12 mouse cellular contexts compared by ENCODE assay signal in the genomic region with DNA sequence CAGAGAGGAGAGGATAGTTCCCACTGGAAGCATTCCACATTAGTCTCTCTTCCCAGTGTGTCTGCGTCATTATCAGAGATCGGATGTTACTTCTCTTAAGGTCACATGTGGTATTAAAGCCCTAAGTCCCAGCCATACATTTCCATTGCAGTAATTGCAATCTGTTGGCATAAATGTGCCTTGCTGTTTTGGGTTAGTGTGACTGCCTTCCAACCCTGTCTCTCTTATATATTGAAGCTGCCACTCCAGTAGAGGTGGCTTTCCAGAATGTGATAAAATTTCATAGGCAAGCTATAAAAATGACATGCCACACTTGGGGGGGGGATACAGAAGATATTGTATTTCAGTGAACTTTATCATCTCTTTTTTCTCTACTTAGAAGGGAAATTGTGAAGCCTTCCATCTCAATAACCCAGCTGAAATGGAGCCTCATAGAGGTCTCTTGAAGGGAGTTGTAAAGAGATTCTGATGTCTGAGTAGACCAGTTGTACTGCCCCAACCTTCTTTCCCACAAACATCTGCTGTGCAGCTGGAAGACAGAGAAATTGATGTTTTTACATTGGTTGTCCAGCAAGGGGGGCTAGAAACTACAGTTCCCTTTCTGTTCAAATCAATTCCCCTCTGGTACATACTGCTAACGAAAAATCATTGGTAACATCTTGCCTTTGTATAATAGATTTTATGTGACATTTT.
DNase-seq lines count a peak whose midpoint lies in the region; ATAC-seq lines count a peak whose summit lies in the region.
"Had no signal": no experiment of that assay in that cellular context is flagged by ENCODE, and none has a peak within 500 bp of the region (broad histone marks: within the 10 kb centered on the region; RNA-seq: fewer than 3 reads in every experiment).

No protein-coding gene starts in this region.

- no peaks in the 10 kb centered on the region for H3K27me3 ChIP-seq in embryonic facial prominence, embryonic 12.5 days
- H3K27me3 ChIP-seq: liver, embryonic 15.5 days had no signal

- H3K27ac ChIP-seq in embryonic facial prominence, embryonic 12.5 days = no peak overlapping the region
- H3K27ac ChIP-seq: liver, embryonic 15.5 days had no signal

- no peak overlapping the region for H3K4me2 ChIP-seq in embryonic facial prominence, embryonic 12.5 days (replicated peaks)
- H3K4me2 ChIP-seq: liver, embryonic 15.5 days had no signal

- DNase-seq in lung, postnatal 10 days = peak; percentile 17
- no peak for DNase-seq in lung, postnatal 4 days
- peak; percentile 67 for DNase-seq in hindlimb bud, embryonic 11.5 days (ENCODE audit: extremely low spot score, low read depth, low spot score)
- peak; percentile 13 for DNase-seq in retina, postnatal 1 day
- no peak for DNase-seq in urinary bladder, postnatal 4 days (ENCODE audit: low spot score in 2 of 2)
- DNase-seq in adrenal gland, postnatal 4 days (ENCODE audit: low spot score in 2 of 2) = no peak
- DNase-seq: gastrocnemius, postnatal 36 days; right cerebral cortex, postnatal 4 days; thymus, adult 18-20 months had no signal

- peaks cover 21% of the 10 kb centered on the region for H3K4me1 ChIP-seq in embryonic facial prominence, embryonic 12.5 days
- H3K4me1 ChIP-seq: liver, embryonic 15.5 days had no signal

- no peaks in the 10 kb centered on the region for H3K36me3 ChIP-seq in embryonic facial prominence, embryonic 12.5 days
- H3K36me3 ChIP-seq: liver, embryonic 15.5 days had no signal

- ATAC-seq in embryonic facial prominence, embryonic 12.5 days (ENCODE audit: insufficient number of reproducible peaks, insufficient read depth, low FRiP score, low TSS enrichment) = 0 out of 2 replicates have a peak, but pooled peaks have one; percentile 47
- ATAC-seq: activated CD4-positive, CD25-positive, alpha-beta regulatory T cell, adult 4 months had no signal

- no peak overlapping the region for H3K4me3 ChIP-seq in embryonic facial prominence, embryonic 12.5 days
- H3K4me3 ChIP-seq: liver, embryonic 15.5 days had no signal

- 36% methylated on average over 3 of the region's 3 CpGs for WGBS in embryonic facial prominence, embryonic 12.5 days

- no peak overlapping the region for H3K9ac ChIP-seq in embryonic facial prominence, embryonic 12.5 days
- H3K9ac ChIP-seq: liver, embryonic 15.5 days had no signal

- H3K9me3 ChIP-seq in embryonic facial prominence, embryonic 12.5 days = no peaks in the 10 kb centered on the region
- H3K9me3 ChIP-seq: liver, embryonic 15.5 days had no signal

Comparison
In these comparisons a context has a peak if more than half of its experiments do, and no peak if none do; other contexts are left out.
1. DNase-seq: peak in lung, postnatal 10 days (single experiment), hindlimb bud, embryonic 11.5 days (single experiment) and retina, postnatal 1 day (single experiment); none in lung, postnatal 4 days (0 of 2), urinary bladder, postnatal 4 days (0 of 2) and adrenal gland, postnatal 4 days (0 of 2).